Mouse (Mus musculus) central nervous system, embryonic 18 days (tissue): ENCODE results near the gene Farsb. TPM values are rescaled to one million over a fixed set of nuclear protein-coding genes. Genes with fewer than 3 reads are reported as not detected.

Source experiments
- polyA plus RNA-seq: library from polyadenylated mRNA; depleted of rRNA; stranded (reverse); fragments of >200 nt; gene quantifications from 2 replicates; pipeline ENCODE4 v1.2.3, GENCODE M21; 2012; rRNA removed

Gene Farsb
- 79.6 and 82.9 TPM in 2 replicates for polyA plus RNA-seq

DNA sequence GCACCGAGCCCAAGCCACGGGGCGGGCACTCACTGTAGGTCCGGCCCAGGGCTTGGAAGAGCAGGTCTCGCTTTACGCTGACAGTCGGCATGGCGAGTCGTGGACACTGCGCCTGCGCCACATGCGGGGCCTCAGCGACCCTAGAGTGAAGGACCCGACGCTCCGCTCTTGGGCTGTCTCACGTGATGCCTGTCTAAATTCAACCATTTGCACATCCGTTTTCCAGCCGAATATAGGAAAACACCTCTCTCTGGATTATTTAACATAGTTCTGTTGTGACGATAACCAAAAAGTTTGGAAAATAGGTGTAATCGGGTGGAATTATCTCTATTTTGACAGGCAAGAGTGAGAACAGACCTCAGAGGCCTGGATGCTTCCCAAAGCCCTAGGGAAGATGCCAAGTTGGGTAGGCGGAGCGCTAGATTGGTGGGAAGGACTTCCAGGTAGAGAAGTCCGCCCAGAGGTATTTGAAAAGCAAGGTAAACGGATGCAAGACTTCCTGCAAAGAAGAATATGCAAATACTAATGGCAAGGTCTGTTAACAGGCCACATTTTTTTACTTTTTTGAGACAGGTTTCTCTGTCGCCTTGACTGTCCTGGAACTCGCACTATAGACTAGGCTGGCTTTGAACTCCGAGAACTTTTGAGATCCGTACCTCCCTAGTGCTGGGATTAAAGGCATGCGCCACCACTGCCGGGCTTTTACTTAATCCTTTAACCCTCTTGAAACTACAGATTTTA lies at the start of gene Farsb:
TSS of gene Farsb (minus strand) at position 146 of the 741 bp plus-strand sequence.

DNA sequence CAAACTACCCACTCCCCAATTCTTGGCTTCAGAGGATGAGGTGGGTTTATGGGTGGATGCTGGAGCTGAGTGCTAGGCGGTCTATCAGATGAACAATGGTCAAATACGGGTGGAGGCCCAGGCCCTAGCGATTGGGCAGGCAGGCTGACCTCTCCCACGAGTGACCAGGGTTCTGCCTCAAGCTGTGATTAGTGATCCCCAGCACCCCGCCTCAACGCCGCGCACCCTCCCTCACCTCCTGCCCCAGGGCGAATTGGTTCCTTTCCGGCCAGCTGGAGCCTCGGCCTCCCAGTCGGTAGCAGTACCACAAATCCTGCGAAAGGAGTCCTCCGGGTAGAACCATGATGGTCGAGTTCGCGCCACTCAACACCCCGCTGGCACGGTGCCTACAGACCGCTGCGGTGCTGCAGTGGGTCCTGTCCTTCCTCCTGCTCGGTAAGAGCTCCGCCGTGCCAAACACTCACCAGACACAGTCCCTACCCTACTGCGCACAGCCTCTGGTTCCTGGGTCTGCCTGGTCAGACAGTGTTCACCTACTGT lies 23.0 kb upstream of the Farsb start, which contains the start of gene BC035947:
TSS of gene BC035947 (minus strand) at position 538 of the 540 bp plus-strand sequence.

DNA sequence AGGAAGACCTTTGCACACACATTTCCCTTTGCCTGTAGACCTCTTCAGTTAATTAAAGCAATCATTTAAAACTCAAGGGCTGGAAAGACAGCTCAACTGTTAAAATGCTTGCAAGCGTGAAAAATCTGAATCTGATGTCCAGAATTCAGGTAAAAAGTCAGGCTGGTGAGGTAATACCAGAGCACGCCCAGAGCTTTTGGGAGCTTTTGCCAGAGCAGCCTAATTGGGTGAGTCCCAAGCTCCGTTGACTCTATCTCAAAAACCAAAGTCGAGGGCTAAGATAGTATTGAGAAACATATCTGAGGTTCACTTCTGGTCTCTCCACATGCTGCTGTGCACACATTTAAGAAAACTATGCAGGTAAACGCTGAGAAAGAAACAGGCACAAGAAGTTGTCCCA lies 22.2 kb upstream of the Farsb start, which contains the start of gene Mogat1:
TSS of gene Mogat1 (plus strand) at position 130 of the 400 bp plus-strand sequence.

Other genes starting within 250 kb of the Farsb start
- 1.2 and 2.4 TPM in 2 replicates for gene Sgpp2, start 178.6 kb downstream of the Farsb start, polyA plus RNA-seq
- gene Mogat1, start 22.1 kb upstream of the Farsb start, polyA plus RNA-seq = 0.63 and 0.79 TPM in 2 replicates
- 1.2 and 1.5 TPM in 2 replicates for gene BC035947, start 23.3 kb upstream of the Farsb start, polyA plus RNA-seq
- 57.1 and 60.8 TPM in 2 replicates for gene Acsl3, start 168.9 kb upstream of the Farsb start, polyA plus RNA-seq
- 3.9 and 4.4 TPM in 2 replicates for gene Utp14b, start 169.1 kb upstream of the Farsb start, polyA plus RNA-seq